Mouse (Mus musculus) Patski (cell line): ENCODE measurements around the gene Trex1. TPM values are rescaled to one million over a fixed set of nuclear protein-coding genes. Genes with fewer than 3 reads are reported as not detected.

Source experiments
- ATAC-seq: fragments of 100-300 bp; one replicate; pipeline ENCODE4 v1.8.0; 2021
- CTCF ChIA-PET: fragments of 350-600 bp; sonication (Branson Sonifier 250); formaldehyde crosslinking; loops from one replicate; lab custom pipeline; 2022; ENCODE audit warnings: inconsistent platforms; lab: Charles Lee
- POLR2A ChIA-PET: fragments of 350-600 bp; sonication (Branson Sonifier 250); formaldehyde crosslinking; loops from one replicate; lab custom pipeline; 2022; ENCODE audit warnings: antibody characterized with exemption, inconsistent platforms; lab: Charles Lee
- DNase-seq: peaks from one replicate; pipeline ENCODE4 v3.0.0-alpha.2; 2011; ENCODE audit warnings: low read depth, low spot score
- H3K27me3 ChIP-seq: fragments of 371-371 bp; one replicate; pipeline ENCODE4 v1.5.1; 2021
- CTCF ChIP-seq: fragments of 100-300 bp; IDR thresholded peaks from one replicate; pipeline ENCODE4 v1.5.1; 2021
- in situ Hi-C: fragments of 300-500 bp; cut with MboI; formaldehyde crosslinking; loops from 3 replicates; pipeline ENCODE4 v1.11.1; 2018; ENCODE audit warnings: low pct_unique_long_range_greater_than_20kb, mixed read lengths
- polyA plus RNA-seq: library from polyadenylated mRNA; unstranded; gene quantifications from one replicate; pipeline ENCODE4 v1.2.3, GENCODE M21; 2021

The Trex1 gene
- polyA plus RNA-seq, 1 experiment from 2014 or later = 18.1 TPM

DNA sequence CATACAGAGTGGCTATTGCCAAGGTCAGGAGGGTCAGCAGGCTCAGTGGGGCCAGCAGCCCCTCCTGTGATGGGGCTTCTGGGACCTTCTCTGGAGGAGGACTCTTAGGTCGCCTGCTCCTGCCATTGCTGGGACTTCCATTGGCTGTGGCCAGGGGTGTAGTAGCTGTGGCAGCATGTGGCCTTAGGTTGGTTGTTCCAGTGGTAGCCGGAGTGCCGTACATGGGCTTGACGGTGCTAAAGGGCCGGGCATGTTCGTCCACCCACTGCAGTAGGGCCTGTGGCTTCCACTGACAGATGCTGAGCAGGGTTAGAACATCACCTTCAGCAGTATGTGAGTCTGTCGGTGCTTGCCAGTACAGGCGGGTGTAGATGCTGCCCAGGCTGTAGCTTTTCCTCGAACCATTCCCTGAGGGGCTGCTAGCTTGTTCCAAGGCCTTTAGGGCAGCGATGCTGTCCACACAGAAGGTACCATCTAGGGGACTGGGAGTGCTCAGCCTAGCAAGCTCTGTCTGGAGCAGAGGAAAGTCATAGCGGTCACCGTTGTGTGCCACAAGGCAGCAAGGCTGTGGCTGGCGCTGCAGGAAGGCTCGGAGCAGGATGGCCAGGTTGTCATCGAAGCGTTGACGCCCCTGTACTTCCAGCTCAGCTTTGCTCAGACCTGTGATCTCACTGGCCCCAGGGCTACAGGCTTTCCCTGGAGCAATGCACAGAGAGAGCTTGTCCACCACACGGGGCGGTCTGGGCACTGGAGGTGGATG lies 1.3 kb downstream of the Trex1 start:
- in situ Hi-C loops = no loop called here
- ATAC-seq (no peak), DNase-seq (no peak)
- POLR2A ChIA-PET = interaction anchor here (1.0 to 1.1 kb wide), 2 partner anchors 12 to 47 kb away, joined by 3 read pairs; no protein-coding TSS in a partner anchor
- CTCF ChIA-PET = interaction anchor here (1.5 to 3.4 kb wide), 4 partner anchors 14 to 54 kb away, joined by 5 to 16 read pairs (median 6); partner anchors contain the start of gene Atrip
- no peak for TF ChIP-seq CTCF
- no peaks in the 10 kb centered on the region for H3K27me3 ChIP-seq

DNA sequence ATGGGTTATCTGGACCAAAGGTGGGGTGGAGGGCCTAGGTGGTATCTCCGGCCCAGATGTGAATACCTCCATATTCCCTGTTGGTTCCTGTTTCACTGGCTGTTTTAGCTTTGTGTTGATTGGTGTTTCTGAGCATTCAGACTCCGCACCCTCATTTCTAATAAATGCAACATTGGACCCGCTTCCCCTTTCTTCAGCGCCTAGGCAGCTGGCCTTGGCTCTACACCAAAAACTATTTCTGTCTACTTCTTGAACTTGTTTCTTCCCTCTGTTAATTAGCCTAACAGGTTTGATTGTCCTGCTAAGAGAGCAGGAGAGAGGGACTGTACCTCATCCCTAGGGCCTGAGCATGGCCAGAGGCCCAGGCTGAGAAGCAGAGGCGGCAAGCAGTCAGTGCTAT lies 2.0 kb downstream of the Trex1 start:
- no peaks in the 10 kb centered on the region for H3K27me3 ChIP-seq
- POLR2A ChIA-PET = interaction anchor here (1.1 kb wide), 1 partner anchor 46 kb away, joined by 3 read pairs; no protein-coding TSS in a partner anchor
- CTCF ChIA-PET = no interaction called here
- no peak for ATAC-seq
- no peak for DNase-seq
- in situ Hi-C loops = no loop called here
- no peak for TF ChIP-seq CTCF

DNA sequence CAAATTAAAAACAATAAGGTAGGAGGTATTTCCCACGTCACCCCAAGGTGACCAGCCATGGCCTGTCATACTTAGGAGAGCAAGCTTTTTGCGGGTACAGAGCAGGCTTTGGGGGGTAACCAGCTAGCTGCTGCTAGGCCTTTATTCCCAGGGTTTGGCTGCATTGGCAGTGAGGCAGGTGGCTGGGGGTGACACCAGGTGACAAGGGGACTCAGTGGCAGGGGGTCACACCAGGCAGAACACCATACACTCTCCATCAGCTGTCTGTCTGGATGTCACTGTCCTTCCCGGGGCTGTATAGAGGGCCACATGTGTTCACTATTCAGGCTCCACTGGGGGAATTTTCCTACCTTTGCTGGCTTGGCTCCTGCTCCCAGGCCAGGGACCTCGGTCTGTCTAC lies 2.6 kb downstream of the Trex1 start:
- no peaks in the 10 kb centered on the region for H3K27me3 ChIP-seq
- DNase-seq (no peak), ATAC-seq (no peak)
- in situ Hi-C loops = no loop called here
- TF ChIP-seq CTCF = no peak
- ChIA-PET CTCF (interaction anchor here (1.0 kb wide), 1 partner anchor 11 kb away, joined by 3 read pairs; no protein-coding TSS in a partner anchor), POLR2A (interaction anchor here (0.5 kb wide), 1 partner anchor 228 kb away, joined by 3 read pairs; no protein-coding TSS in a partner anchor)

DNA sequence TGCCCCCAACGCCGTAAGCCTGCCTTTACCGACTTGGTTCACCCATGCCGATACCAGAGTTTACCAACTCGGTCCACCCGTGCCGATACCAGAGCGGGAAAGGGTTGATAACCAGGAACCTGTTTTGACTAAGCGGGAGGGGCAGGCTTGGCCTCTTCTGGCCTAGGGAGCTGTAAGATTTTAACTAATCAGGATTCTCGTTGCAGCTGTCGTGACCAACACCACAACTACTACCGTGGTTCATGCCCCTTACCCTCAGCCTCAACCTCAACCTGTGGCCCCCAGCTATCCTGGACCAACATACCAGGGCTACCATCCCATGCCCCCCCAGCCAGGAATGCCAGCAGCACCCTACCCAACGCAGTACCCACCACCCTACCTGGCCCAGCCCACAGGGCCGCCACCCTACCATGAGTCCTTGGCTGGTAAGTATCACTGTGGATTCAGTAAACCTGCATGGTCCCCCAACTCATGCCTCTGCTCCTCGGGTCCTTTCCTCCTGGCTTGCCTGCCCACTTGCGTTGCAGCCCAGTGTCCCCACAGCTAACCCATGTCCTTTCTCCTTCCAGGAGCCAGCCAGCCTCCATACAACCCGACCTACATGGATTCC lies 3.3 kb downstream of the Trex1 start:
- ChIA-PET CTCF (interaction anchor here (1.0 to 1.1 kb wide), 2 partner anchors 10 kb away, joined by 3 read pairs; no protein-coding TSS in a partner anchor), POLR2A (interaction anchor here (0.5 kb wide), 1 partner anchor 229 kb away, joined by 3 read pairs; no protein-coding TSS in a partner anchor)
- no peak for TF ChIP-seq CTCF
- ATAC-seq (no peak), DNase-seq (no peak)
- H3K27me3 ChIP-seq = no peaks in the 10 kb centered on the region
- in situ Hi-C loops = no loop called here

DNA sequence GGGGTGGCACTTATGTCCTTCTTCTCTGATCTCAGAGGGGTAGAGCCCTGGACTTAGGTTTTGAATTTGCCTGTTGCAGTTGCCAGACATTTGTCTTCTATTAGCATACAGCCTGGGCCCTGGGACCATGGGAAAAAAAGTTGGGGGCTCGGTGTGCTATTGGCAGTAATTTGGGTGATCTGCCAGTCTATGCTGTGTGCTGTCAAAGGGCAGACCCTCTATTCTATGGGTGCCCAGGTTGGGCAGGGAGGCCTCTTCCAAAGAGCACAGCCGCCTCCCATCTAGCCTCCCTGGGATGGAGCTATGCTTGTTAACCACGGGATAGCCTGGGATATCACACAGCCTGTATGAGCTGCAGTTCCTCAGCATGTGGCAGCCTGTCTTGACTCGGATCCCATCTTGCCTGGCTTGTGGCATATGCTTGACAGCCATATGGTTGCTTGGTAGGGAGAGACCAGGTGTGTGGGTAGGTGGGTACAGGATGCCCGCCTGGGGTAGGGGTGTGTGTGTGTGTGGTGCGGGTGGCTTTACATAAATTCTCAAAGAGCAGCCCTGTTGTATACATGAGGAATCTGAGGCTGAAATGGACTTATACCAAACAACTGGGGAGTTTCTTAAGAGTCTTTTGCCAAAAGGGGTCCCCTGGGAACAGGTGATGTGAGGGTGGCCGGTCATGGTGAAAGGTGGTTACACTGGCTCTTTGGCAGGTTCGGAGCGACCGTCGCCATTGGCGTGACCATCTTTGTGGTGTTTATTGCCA lies 4.1 kb downstream of the Trex1 start:
- ChIA-PET CTCF (interaction anchor here (1.1 kb wide), 1 partner anchor 10 kb away, joined by 3 read pairs; no protein-coding TSS in a partner anchor), POLR2A (no interaction called here)
- ATAC-seq (no peak), DNase-seq (no peak)
- in situ Hi-C loops = no loop called here
- TF ChIP-seq CTCF = no peak
- no peaks in the 10 kb centered on the region for H3K27me3 ChIP-seq

DNA sequence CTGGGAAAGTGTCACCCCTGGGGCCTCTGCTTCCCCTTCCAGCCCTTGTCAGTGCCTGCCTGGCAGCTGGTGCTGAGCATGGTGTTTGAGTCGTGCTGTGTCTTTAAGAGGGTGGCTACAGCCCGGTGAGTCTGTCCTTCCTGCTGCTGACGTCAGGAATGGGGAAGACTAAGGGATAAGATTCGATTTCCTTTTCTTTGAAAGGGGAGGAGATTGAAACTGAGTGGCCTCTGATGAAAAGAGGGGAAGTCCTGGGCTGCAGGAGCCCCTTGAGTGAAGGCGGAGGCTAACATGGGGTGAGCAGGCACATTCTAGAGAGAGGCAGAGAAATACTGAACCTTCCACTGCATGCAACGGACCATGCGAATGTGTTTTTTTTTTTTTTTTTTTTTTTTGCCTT lies 4.8 kb downstream of the Trex1 start:
- ChIA-PET POLR2A (no interaction called here), CTCF (interaction anchor here (1.1 kb wide), 1 partner anchor 9 kb away, joined by 3 read pairs; no protein-coding TSS in a partner anchor)
- DNase-seq = no peak
- no peak for TF ChIP-seq CTCF
- no peaks in the 10 kb centered on the region for H3K27me3 ChIP-seq
- in situ Hi-C loops = no loop called here
- peak; percentile 38 for ATAC-seq

DNA sequence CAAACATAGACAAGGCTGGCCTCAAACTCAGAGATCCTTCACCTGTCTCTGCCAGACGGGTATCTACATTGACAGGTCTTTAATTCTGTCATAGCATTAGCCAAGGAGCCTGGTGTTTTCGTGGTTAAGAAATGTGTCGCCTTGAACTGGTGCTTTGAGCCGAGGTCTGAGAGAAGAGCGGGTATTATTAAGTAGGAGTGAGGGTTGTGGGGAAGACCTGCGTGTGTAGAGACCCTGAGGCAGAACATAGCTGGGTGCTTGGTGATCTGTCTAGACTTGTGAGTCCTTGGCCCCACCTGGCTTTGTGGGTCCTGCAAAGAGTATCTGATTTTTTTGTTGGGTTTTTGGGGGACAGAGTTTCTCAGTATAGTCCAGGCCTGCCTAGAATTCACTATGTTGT lies 5.7 kb downstream of the Trex1 start:
- ChIA-PET POLR2A (no interaction called here), CTCF (no interaction called here)
- in situ Hi-C loops = no loop called here
- H3K27me3 ChIP-seq = no peaks in the 10 kb centered on the region
- no peak for TF ChIP-seq CTCF
- DNase-seq (no peak), ATAC-seq (no peak)

DNA sequence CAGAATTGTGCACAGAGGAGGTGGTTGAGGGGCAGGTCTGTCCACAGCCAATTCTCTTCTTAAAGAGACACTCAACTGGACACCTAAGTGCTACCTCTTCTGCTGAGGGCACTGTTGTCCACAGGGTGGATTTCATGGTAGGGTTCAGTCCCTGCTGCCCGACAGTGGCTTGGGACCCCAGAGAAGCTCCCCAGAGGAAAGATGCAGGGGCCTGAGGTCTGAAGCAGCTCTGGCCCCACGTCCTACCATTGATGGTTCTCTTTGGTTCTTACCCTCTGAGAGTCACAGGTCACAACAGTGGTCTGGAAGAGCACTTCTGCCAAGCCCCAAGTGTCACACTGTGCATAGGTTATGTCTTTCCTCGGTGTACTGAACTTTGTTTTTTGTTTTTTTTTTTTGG lies 6.2 kb downstream of the Trex1 start:
- no peak for DNase-seq
- ChIA-PET POLR2A (no interaction called here), CTCF (no interaction called here)
- ATAC-seq = no peak
- in situ Hi-C loops = no loop called here
- no peaks in the 10 kb centered on the region for H3K27me3 ChIP-seq
- no peak for TF ChIP-seq CTCF

DNA sequence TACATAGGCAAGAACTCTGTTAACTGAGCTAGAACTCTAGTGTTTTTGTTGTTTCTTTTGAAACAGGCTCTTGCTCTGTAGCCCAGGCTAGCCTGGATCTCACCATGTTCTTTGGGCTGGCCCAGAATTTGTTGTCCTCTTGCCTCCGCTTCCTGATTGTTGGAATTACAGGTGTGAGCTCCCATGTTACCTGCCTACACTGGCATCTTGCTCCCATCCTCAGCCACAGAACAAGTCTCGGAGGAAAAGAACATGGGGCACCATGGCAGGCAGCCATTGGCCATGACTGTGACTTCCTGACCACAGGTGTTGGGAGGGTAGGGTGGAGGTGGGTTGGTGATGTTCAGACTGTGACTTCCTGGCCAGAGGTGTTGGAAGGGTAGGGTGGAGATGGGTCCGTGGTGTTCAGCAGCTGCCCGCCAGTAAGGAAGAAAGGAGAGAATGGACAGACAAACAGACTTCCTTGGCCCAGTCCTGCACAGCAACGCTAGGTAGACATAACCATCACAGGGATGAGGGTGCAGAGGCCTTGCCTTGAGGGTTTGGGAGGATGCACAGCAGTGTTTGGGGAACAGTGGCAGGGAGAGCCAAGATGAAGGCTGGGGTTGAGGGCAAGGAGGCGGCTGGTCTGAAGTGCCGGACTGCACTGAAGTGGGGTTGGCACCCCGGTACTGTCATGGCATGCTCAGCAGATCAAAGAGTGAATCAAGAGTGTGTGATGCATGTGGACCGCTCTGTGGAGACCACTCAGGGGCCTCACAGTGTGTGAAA lies 6.9 kb downstream of the Trex1 start:
- ChIA-PET CTCF (no interaction called here), POLR2A (no interaction called here)
- no peak for TF ChIP-seq CTCF
- no peaks in the 10 kb centered on the region for H3K27me3 ChIP-seq
- no peak for ATAC-seq
- DNase-seq = no peak
- in situ Hi-C loops = no loop called here
